8 mouse cellular contexts compared by ENCODE assay signal in genomic region chr15:8443926-8444889, GRCm38 (mm10). TPM values are rescaled to one million over a fixed set of nuclear protein-coding genes. Genes with fewer than 3 reads are reported as not detected.
DNase-seq lines count a peak whose midpoint lies in the region; ATAC-seq and TF ChIP-seq lines count a peak whose summit lies in the region.

TSS of gene Nipbl (minus strand) at chr15:8444463.

- peak within 1 kb of the TSS; percentile 85 for H3K4me3 ChIP-seq in bone marrow macrophage, adult 2 months (ENCODE audit: insufficient read depth, low read length)
- H3K4me3 ChIP-seq in embryonic facial prominence, embryonic 15.5 days (replicated peaks) = peak within 1 kb of the TSS; percentile 94
- H3K4me3 ChIP-seq in kidney, embryonic 14.5 days (ENCODE audit: low read length) = peak within 1 kb of the TSS; percentile 71
- peak within 1 kb of the TSS; percentile 96 for H3K4me3 ChIP-seq in limb, embryonic 14.5 days (replicated peaks; ENCODE audit: low read length)
- peak within 1 kb of the TSS; percentile 86 for H3K4me3 ChIP-seq in midbrain, embryonic 16.5 days (ENCODE audit: low read depth, low read length)
- peak within 1 kb of the TSS; percentile 88 for H3K4me3 ChIP-seq in spleen, adult 2 months (ENCODE audit: extremely low read depth, insufficient read depth, insufficient read length)

- peak within 1 kb of the TSS; percentile 99 for H3K9ac ChIP-seq in embryonic facial prominence, embryonic 15.5 days
- H3K9ac ChIP-seq in kidney, embryonic 14.5 days (ENCODE audit: low read depth, low read length) = peak within 1 kb of the TSS; percentile 95
- peak within 1 kb of the TSS; percentile 99 for H3K9ac ChIP-seq in limb, embryonic 14.5 days (ENCODE audit: low read depth, low read length, severe bottlenecking)
- H3K9ac ChIP-seq in midbrain, embryonic 16.5 days (ENCODE audit: low read depth, low read length) = peak within 1 kb of the TSS; percentile 99

- H3K4me2 ChIP-seq in embryonic facial prominence, embryonic 15.5 days (replicated peaks) = peak within 1 kb of the TSS; percentile 86
- H3K4me2 ChIP-seq in kidney, embryonic 14.5 days (replicated peaks; ENCODE audit: low read depth, low read length) = peak within 1 kb of the TSS; percentile 96
- H3K4me2 ChIP-seq in limb, embryonic 14.5 days (replicated peaks; ENCODE audit: low read depth, low read length, severe bottlenecking) = peak within 1 kb of the TSS; percentile 81
- H3K4me2 ChIP-seq in midbrain, embryonic 16.5 days (ENCODE audit: low read length) = peak within 1 kb of the TSS; percentile 100

- no peak for TF ChIP-seq POLR2A in bone marrow macrophage, adult 2 months (IDR thresholded peaks at IDR 0.05; ENCODE audit: borderline replicate concordance, low read depth, low read length)
- TF ChIP-seq POLR2A in limb, embryonic 14.5 days (IDR thresholded peaks at IDR 0.05; ENCODE audit: borderline replicate concordance, extremely low read depth, insufficient read depth, insufficient read length) = no peak
- TF ChIP-seq POLR2A in spleen, adult 2 months (IDR thresholded peaks at IDR 0.05; ENCODE audit: low read depth, low read length) = no peak; the same call in 1 of the 2 replicates

- DNase-seq in A20 (ENCODE audit: low read depth, low spot score) = peak; percentile 93
- DNase-seq in heart, adult 9 months (ENCODE audit: low spot score in 2 of 2) = peak; percentile 88 to 89
- DNase-seq in limb, embryonic 14.5 days (ENCODE audit: low spot score) = peak; percentile 93
- peak; percentile 81 to 88 for DNase-seq in spleen, adult 2 months (ENCODE audit: low read depth in 1 of 2, low spot score in 2 of 2)

- H3K27ac ChIP-seq in bone marrow macrophage, adult 2 months (ENCODE audit: insufficient read depth, low read depth, low read length) = peak within 1 kb of the TSS; percentile 96
- H3K27ac ChIP-seq in embryonic facial prominence, embryonic 15.5 days (replicated peaks) = peak within 1 kb of the TSS; percentile 99
- peak within 1 kb of the TSS; percentile 98 for H3K27ac ChIP-seq in kidney, embryonic 14.5 days (ENCODE audit: low read depth, low read length)
- peak within 1 kb of the TSS; percentile 99 for H3K27ac ChIP-seq in limb, embryonic 14.5 days (replicated peaks; ENCODE audit: low read depth, low read length)
- peak within 1 kb of the TSS; percentile 95 for H3K27ac ChIP-seq in midbrain, embryonic 16.5 days (ENCODE audit: low read length)
- H3K27ac ChIP-seq in spleen, adult 2 months (ENCODE audit: insufficient read depth, low read length) = peak within 1 kb of the TSS; percentile 100

- no peak for TF ChIP-seq CTCF in bone marrow macrophage, adult 2 months (IDR thresholded peaks at IDR 0.05; ENCODE audit: low read depth, low read length)
- TF ChIP-seq CTCF in spleen, adult 2 months (IDR thresholded peaks at IDR 0.05; ENCODE audit: extremely low read depth, insufficient read depth, insufficient read length, insufficient replicate concordance) = no peak

- peaks cover 6% of the 10 kb centered on the region for H3K4me1 ChIP-seq in bone marrow macrophage, adult 2 months (ENCODE audit: control insufficient read depth, insufficient read depth, low read length)
- peaks cover 17% of the 10 kb centered on the region for H3K4me1 ChIP-seq in embryonic facial prominence, embryonic 15.5 days
- peaks cover 7% of the 10 kb centered on the region; the same call in 1 of the 2 replicates for H3K4me1 ChIP-seq in kidney, embryonic 14.5 days (ENCODE audit: control insufficient read depth, insufficient read depth, low read length)
- H3K4me1 ChIP-seq in limb, embryonic 14.5 days (ENCODE audit: control insufficient read depth, insufficient read depth, low read length) = peaks cover 17% of the 10 kb centered on the region
- H3K4me1 ChIP-seq in midbrain, embryonic 16.5 days (ENCODE audit: control insufficient read depth, insufficient read depth, low read length) = peaks cover 32% of the 10 kb centered on the region
- peaks cover 8% of the 10 kb centered on the region; the same call in 1 of the 2 replicates for H3K4me1 ChIP-seq in spleen, adult 2 months (ENCODE audit: control insufficient read depth, insufficient read depth, insufficient read length)

- under 1% methylated on average over 93 of the region's 102 CpGs for WGBS in embryonic facial prominence, embryonic 15.5 days
- under 1% methylated on average over 65 of the region's 102 CpGs for WGBS in kidney, embryonic 14.5 days
- WGBS in limb, embryonic 14.5 days = 1% methylated on average over 27 of the region's 102 CpGs
- WGBS in midbrain, embryonic 16.5 days = 0% methylated on average over 76 of the region's 102 CpGs
- 1% methylated on average over 89 of the region's 102 CpGs for WGBS in spleen, adult 2 months

- H3K27me3 ChIP-seq in embryonic facial prominence, embryonic 15.5 days = no peaks in the 10 kb centered on the region
- no peaks in the 10 kb centered on the region for H3K27me3 ChIP-seq in kidney, embryonic 14.5 days (ENCODE audit: control insufficient read depth, insufficient read depth, low read length)
- no peaks in the 10 kb centered on the region for H3K27me3 ChIP-seq in limb, embryonic 14.5 days (ENCODE audit: control insufficient read depth, insufficient read depth, low read length)
- H3K27me3 ChIP-seq in midbrain, embryonic 16.5 days (ENCODE audit: control insufficient read depth, insufficient read depth, low read depth, low read length) = no peaks in the 10 kb centered on the region
- H3K27me3 ChIP-seq in spleen, adult 2 months (ENCODE audit: control insufficient read depth, insufficient read depth, low read length) = no peaks in the 10 kb centered on the region

- no peaks in the 10 kb centered on the region for H3K36me3 ChIP-seq in embryonic facial prominence, embryonic 15.5 days
- no peaks in the 10 kb centered on the region for H3K36me3 ChIP-seq in kidney, embryonic 14.5 days (ENCODE audit: control insufficient read depth, insufficient read depth, low read length)
- H3K36me3 ChIP-seq in limb, embryonic 14.5 days (ENCODE audit: control insufficient read depth, insufficient read depth, low read length) = no peaks in the 10 kb centered on the region
- H3K36me3 ChIP-seq in midbrain, embryonic 16.5 days (ENCODE audit: control insufficient read depth, insufficient read depth, low read length) = no peaks in the 10 kb centered on the region
- no peaks in the 10 kb centered on the region for H3K36me3 ChIP-seq in spleen, adult 2 months (ENCODE audit: control insufficient read depth, insufficient read depth, low read length)

- ATAC-seq in embryonic facial prominence, embryonic 15.5 days (ENCODE audit: insufficient number of reproducible peaks, low FRiP score, low TSS enrichment, low read depth) = peak; percentile 90
- peak; percentile 89 for ATAC-seq in kidney, embryonic 14.5 days (ENCODE audit: low FRiP score, low TSS enrichment)
- ATAC-seq in limb, embryonic 14.5 days (ENCODE audit: low FRiP score, low read depth) = peak; percentile 88
- peak; percentile 95 for ATAC-seq in midbrain, embryonic 16.5 days

- no peaks in the 10 kb centered on the region for H3K9me3 ChIP-seq in embryonic facial prominence, embryonic 15.5 days (replicated peaks)
- H3K9me3 ChIP-seq in kidney, embryonic 14.5 days (ENCODE audit: control insufficient read depth, low read length) = no peaks in the 10 kb centered on the region
- no peaks in the 10 kb centered on the region for H3K9me3 ChIP-seq in limb, embryonic 14.5 days (ENCODE audit: control insufficient read depth, low read length)
- H3K9me3 ChIP-seq in midbrain, embryonic 16.5 days (replicated peaks; ENCODE audit: control insufficient read depth, low read length, poor library complexity, severe bottlenecking) = no peaks in the 10 kb centered on the region

RNA-seq across cellular contexts. Expression of gene Nipbl, which starts in this region (rescaled TPM):
- 38.6 and 43.3 TPM in 2 replicates for polyA plus RNA-seq in bone marrow macrophage, adult 2 months (2012; ENCODE audit: insufficient read depth, insufficient read length, missing spikeins)
- polyA plus RNA-seq in embryonic facial prominence, embryonic 15.5 days (2015; fragmentation: Nextera tagmentation; extraction: Ambion mirVana) = 19.7 and 20.0 TPM in 2 replicates
- polyA plus RNA-seq in kidney, embryonic 14.5 days (2014; fragmentation: Nextera tagmentation; extraction: Ambion mirVana) = 21.4 and 27.4 TPM in 2 replicates
- 12.8 and 17.6 TPM in 2 replicates for polyA plus RNA-seq in limb, embryonic 14.5 days (2012; rRNA removed)
- 23.4 and 25.3 TPM in 2 replicates for polyA plus RNA-seq in limb, embryonic 14.5 days (2014; fragmentation: Nextera tagmentation; extraction: Ambion mirVana)
- polyA plus RNA-seq in midbrain, embryonic 16.5 days (2015; fragmentation: Nextera tagmentation; extraction: Ambion mirVana) = 13.3 and 15.1 TPM in 2 replicates
- 4.6 and 5.0 TPM in 2 replicates for polyA plus RNA-seq in spleen, adult 2 months (2012; rRNA removed)

Comparison
In these comparisons a context has a peak if more than half of its experiments do, and no peak if none do; other contexts are left out.
1. Peak in every context shown above with its lines: DNase-seq, ATAC-seq, H3K4me3 ChIP-seq and H3K27ac ChIP-seq.